Mouse (Mus musculus) liver, embryonic 13.5 days (tissue): ENCODE data around the gene Tfdp2. TPM values are rescaled to one million over a fixed set of nuclear protein-coding genes. Genes with fewer than 3 reads are reported as not detected.

Experiments used
- polyA plus RNA-seq: library from polyadenylated mRNA; unstranded; fragments of >200 nt; fragmentation: Nextera tagmentation; extraction: Ambion mirVana; gene quantifications from 2 replicates; pipeline ENCODE4 v1.2.1, GENCODE M21; 2015

Tfdp2 gene
- polyA plus RNA-seq, 1 experiment from 2014 or later = 86.0 TPM

Other genes starting within 250 kb of the Tfdp2 start
- gene Xrn1, start 241.5 kb upstream of the Tfdp2 start, polyA plus RNA-seq = 6.7 and 9.5 TPM in 2 replicates
- 0.47 and 0.64 TPM in 2 replicates for gene Gk5, start 76.9 kb upstream of the Tfdp2 start, polyA plus RNA-seq
- gene Atp1b3, start 168.2 kb downstream of the Tfdp2 start, polyA plus RNA-seq = 87.3 and 98.3 TPM in 2 replicates